Comparison of ENCODE assay signal across 8 mouse cellular contexts in genomic region chr9:41446431-41447203, GRCm38 (mm10).
DNase-seq lines count a peak whose midpoint lies in the region; ATAC-seq lines count a peak whose summit lies in the region.

No protein-coding gene starts in this region.

- WGBS in heart, embryonic 14.5 days: 66% methylated on average over 9 of the region's 9 CpGs
- WGBS in forebrain, embryonic 10.5 days: 69% methylated on average over 9 of the region's 9 CpGs
- WGBS in intestine, embryonic 16.5 days: 62% methylated on average over 9 of the region's 9 CpGs
- 62% methylated on average over 9 of the region's 9 CpGs for WGBS in midbrain, embryonic 10.5 days

- intact Hi-C loops in heart, postnatal 10 days (cut with DNase I): no loop called here

- H3K4me2 ChIP-seq in heart, embryonic 14.5 days (ENCODE audit: low read length): peak overlapping the region; percentile 47; the same call in 1 of the 2 replicates
- 0 out of 2 replicates have a peak overlapping the region, but pooled peaks have one; percentile 6 for H3K4me2 ChIP-seq in intestine, embryonic 16.5 days (ENCODE audit: low read depth, low read length)

- H3K4me1 ChIP-seq in heart, embryonic 14.5 days (ENCODE audit: control insufficient read depth in 2 of 2, insufficient read depth in 2 of 2, low read length in 2 of 2): peaks cover 23 to 37% of the 10 kb centered on the region in 2 experiments
- peaks cover 35% of the 10 kb centered on the region for H3K4me1 ChIP-seq in forebrain, embryonic 10.5 days
- H3K4me1 ChIP-seq in intestine, embryonic 16.5 days (ENCODE audit: control insufficient read depth, insufficient read depth, low read length): peaks cover 15% of the 10 kb centered on the region; the same call in 1 of the 2 replicates
- peaks cover 40% of the 10 kb centered on the region for H3K4me1 ChIP-seq in midbrain, embryonic 10.5 days

- H3K27me3 ChIP-seq in heart, embryonic 14.5 days (ENCODE audit: control insufficient read depth, insufficient read depth, low read length): no peaks in the 10 kb centered on the region
- H3K27me3 ChIP-seq in forebrain, embryonic 10.5 days (ENCODE audit: poor library complexity, severe bottlenecking): no peaks in the 10 kb centered on the region
- H3K27me3 ChIP-seq in intestine, embryonic 16.5 days (replicated peaks; ENCODE audit: control insufficient read depth, insufficient read depth, low read length): no peaks in the 10 kb centered on the region
- no peaks in the 10 kb centered on the region for H3K27me3 ChIP-seq in midbrain, embryonic 10.5 days (ENCODE audit: low read depth, poor library complexity, severe bottlenecking)

- ATAC-seq in heart, embryonic 14.5 days (ENCODE audit: insufficient number of reproducible peaks, insufficient read depth, low FRiP score, low read depth): peak; percentile 20; the same call in 1 of the 2 replicates
- ATAC-seq in intestine, embryonic 16.5 days: peak; percentile 18; the same call in 1 of the 2 replicates

- H3K9me3 ChIP-seq in heart, embryonic 14.5 days (ENCODE audit: control insufficient read depth, low read length): no peaks in the 10 kb centered on the region
- no peaks in the 10 kb centered on the region for H3K9me3 ChIP-seq in forebrain, embryonic 10.5 days
- H3K9me3 ChIP-seq in intestine, embryonic 16.5 days (ENCODE audit: control insufficient read depth, low read length): no peaks in the 10 kb centered on the region
- peaks cover 7% of the 10 kb centered on the region; the same call in 1 of the 2 replicates for H3K9me3 ChIP-seq in midbrain, embryonic 10.5 days (replicated peaks)

- no peak overlapping the region for H3K4me3 ChIP-seq in heart, embryonic 14.5 days (ENCODE audit: control insufficient read depth in 1 of 2, insufficient read depth in 1 of 2, low read depth in 1 of 2, low read length in 2 of 2)
- no peak overlapping the region for H3K4me3 ChIP-seq in forebrain, embryonic 10.5 days
- no peak overlapping the region for H3K4me3 ChIP-seq in intestine, embryonic 16.5 days (ENCODE audit: low read length)
- H3K4me3 ChIP-seq in midbrain, embryonic 10.5 days: 0 out of 2 replicates have a peak overlapping the region, but pooled peaks have one; percentile 18

- H3K9ac ChIP-seq in heart, embryonic 14.5 days (ENCODE audit: low read length): no peak overlapping the region
- H3K9ac ChIP-seq in intestine, embryonic 16.5 days (ENCODE audit: low read depth, low read length): no peak overlapping the region

- peak overlapping the region; percentile 87 to 94 for H3K27ac ChIP-seq in heart, embryonic 14.5 days (replicated peaks in 1 of 2; ENCODE audit: control insufficient read depth in 1 of 2, insufficient read depth in 1 of 2, low read depth in 2 of 2, low read length in 2 of 2)
- H3K27ac ChIP-seq in forebrain, embryonic 10.5 days: peak overlapping the region; percentile 89
- H3K27ac ChIP-seq in intestine, embryonic 16.5 days (ENCODE audit: low read length): peak overlapping the region; percentile 83
- peak overlapping the region; percentile 88 for H3K27ac ChIP-seq in midbrain, embryonic 10.5 days (replicated peaks)

- H3K36me3 ChIP-seq in heart, embryonic 14.5 days (ENCODE audit: control insufficient read depth, insufficient read depth, low read length): no peaks in the 10 kb centered on the region
- H3K36me3 ChIP-seq in forebrain, embryonic 10.5 days (replicated peaks): no peaks in the 10 kb centered on the region
- no peaks in the 10 kb centered on the region for H3K36me3 ChIP-seq in intestine, embryonic 16.5 days (ENCODE audit: control insufficient read depth, insufficient read depth, low read length)
- H3K36me3 ChIP-seq in midbrain, embryonic 10.5 days: peaks cover 20% of the 10 kb centered on the region

- no peak for DNase-seq in heart, postnatal 10 days
- DNase-seq in forebrain, embryonic 10.5 days (ENCODE audit: extremely low spot score, low spot score): no peak
- DNase-seq in midbrain, embryonic 10.5 days (ENCODE audit: low spot score): peak; percentile 36
- DNase-seq in c-Kit-positive CD71-positive TER-119-positive erythroid progenitor cells, embryonic 14.5 days (ENCODE audit: low spot score): no peak
- no peak for DNase-seq in adrenal gland, postnatal 36 days
- DNase-seq in gastrocnemius, adult 8-10 months (ENCODE audit: low spot score in 2 of 2): no peak
